Mouse (Mus musculus): ENCODE measurements around the gene Casr.

Gene Casr

DNA sequence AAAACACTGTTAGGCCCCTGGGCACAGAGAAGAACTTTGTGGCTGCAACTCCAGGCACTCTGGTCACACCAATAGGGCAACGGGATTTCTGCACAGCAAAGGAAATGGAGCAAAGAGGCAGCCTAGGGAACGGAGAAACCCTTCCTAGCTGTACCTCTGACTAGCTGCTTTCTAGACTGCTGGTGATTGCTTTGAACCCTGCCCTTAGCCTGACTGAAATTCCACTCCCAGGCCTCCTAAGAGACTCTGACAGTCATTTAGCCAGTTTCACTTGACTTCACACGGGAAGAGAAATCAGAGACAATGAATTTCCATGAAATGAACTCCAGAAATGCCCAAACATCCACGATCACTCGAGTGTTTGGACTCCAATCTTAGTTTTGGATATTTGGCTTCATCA is 38.8 kb downstream of the Casr start:
- DNase-seq (ENCODE audit: low spot score): no peak

DNA sequence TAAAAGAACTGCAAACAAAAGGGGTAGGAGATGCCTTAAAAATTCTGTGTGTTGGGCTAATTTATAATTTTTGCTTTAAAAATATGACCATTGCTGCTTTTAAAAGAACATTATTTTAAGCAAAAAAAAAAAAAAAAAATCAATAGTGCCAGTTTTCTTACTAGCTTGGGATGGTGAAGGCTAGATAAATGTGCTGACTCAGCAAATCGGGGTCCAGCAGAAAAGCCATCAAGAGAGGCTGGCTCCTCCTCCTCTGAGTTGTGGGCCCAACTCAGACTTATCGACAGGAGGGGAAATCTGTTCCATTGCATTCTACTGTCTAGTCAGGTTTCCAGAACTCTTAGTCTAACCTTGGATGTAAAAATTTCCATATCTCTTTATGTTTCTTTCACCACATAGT is 45.6 kb downstream of the Casr start:
- no peak for DNase-seq (ENCODE audit: low spot score)

DNA sequence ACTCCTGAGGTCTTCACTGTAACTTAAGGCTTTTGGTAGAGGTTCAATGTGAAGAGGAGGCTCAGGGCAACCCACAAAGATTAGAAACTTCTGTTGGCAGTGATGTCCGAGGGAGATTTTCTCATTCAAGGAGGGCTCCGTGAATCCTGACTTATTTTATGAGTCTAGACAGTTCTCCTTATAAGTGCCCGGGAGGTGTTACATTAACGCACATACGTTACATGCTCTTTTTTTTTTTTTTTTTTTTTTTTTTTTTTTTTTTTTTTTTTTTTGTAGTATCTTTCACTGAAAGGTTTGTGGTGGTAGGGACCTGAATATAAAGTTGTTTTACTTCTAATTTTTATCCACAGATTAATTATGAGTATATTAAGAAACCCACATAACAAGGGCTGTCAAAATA is 54.6 kb downstream of the Casr start:
- DNase-seq (ENCODE audit: low spot score): no peak

DNA sequence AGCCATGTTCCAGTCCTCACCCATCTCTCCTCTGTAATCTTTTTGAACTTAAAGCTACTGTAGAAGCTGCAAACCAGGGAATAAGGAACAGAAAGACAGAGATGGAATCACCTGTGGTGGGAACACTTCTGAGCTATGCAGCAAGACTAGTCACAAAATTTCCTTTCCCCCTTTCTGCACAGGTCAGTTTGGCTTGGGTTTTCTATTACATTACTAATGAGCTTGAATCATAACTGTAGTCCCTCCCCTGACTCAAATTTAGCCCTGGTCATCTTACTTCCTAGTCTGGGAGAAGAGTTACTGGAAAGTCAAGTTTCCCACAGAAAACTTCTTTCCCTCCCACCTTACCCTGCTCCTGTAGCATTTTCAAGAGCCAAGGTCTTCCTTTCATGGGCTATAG is 55.1 kb downstream of the Casr start:
- no peak for DNase-seq (ENCODE audit: low spot score)

DNA sequence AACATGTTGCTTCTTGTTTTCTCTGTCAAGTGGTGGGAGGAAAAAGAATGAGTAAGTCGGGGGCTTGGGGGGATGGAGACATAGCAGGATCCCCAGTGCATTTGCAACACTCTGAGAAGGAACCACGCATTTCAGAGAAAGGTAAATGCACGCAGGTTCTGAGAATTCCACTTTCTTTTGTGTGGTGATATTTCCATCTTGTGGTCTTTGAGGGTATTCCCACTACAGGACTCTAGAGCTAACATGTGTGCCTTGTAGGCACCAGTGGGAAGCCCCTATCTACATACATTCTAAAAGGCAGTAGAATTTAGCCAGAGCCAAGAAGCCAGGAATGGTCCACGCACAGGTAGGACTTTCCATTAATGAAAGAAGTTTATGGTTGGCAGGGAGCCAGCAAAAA is 56.0 kb downstream of the Casr start:
- DNase-seq (ENCODE audit: low spot score): no peak

DNA sequence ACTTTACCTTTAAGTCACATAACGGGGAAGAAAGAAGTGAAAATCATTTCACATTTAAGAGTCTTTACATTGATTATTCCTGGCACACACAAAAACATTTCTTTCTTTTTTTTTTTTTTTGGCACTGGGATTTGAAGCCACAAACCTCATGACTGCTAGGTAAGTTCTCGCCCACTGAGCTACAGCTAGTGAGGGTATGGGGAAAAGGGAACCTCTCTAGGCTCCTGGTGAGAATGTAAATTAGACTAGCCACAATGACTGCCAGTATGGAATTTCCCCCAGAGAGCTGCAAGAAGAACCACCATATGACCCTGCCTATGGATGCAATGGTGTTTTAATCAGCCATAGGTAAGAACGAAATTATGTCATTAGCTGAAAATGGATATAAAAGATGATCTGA is 56.8 kb downstream of the Casr start:
- no peak for DNase-seq (ENCODE audit: low spot score)

DNA sequence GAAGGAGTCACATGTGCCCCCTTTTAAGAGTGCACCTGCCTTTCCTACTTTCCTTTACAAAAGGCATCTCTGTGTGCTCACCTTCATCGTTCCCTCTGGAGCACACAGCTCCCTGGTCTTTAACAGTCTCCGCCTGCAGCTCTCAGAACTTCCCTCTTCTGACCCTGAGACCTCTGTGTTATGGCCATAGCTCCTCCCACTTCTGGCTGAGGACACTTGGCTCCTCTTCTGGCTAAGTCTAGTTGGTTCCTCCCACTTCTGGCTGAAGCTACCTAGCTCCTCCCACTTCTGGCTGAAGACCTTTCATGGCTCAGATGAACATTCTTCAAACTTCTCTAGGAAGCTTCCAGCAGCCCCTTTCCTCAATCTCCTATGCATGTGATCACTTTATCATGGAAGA is 59.7 kb downstream of the Casr start:
- no peak for DNase-seq (ENCODE audit: low spot score)

DNA sequence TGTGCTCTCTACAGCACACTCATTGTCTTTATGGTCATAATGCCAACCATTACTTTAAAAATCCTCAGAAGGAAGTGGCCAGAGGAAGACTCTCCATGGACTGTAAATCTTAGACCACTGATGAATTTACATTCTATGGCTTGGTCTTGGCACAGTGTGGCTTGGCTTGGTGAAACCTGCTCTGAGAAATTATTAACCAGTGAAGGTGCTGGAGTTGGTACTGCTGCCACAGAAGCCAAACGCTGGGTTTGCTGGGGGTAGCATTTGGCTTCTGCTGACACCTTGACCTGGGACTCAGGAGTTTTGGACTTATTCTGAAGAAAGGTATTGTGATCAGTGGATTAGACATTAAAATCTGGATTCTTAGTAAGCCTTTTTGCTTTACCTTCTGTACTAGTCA is 69.5 kb downstream of the Casr start:
- no peak for DNase-seq (ENCODE audit: low spot score)

DNA sequence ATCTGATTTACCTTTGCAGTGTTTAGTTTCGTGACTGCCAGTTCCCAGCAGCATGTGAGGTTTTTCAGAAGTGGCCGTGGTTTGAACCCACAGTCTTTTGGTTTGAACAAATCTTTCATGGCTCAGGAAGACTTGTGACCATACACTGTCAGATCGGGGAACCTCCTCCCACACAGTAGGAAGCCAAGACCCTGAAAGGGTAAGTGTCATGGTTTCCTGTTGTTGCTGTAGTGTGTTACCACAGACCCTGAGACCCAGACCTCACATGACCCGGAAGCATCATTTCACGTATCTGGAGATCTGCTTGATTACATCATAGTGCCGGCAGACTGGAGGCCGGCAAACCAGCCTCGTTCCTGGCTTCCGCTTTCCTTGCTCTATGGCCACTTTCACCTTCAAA is 85.1 kb downstream of the Casr start:
- DNase-seq (ENCODE audit: low spot score): no peak

DNA sequence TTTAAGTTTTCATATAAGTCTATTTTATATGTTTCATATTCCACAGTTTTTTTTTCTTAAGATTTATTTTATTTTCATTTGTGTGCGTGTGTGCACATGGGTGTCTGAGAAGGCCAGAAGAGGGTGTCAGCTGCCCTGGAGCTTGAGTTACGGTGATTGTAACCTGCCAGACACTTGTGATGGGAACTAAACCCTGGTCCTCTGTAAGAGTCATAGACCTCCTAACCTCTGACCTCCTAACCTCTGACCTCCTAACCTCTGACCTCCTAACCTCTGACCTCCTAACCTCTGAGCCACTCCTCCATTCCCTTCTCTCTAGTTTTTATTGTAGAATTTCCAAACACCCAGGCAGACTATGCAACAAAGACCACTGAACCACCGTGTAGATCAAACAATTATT is 86.4 kb downstream of the Casr start:
- DNase-seq (ENCODE audit: low spot score): no peak

DNA sequence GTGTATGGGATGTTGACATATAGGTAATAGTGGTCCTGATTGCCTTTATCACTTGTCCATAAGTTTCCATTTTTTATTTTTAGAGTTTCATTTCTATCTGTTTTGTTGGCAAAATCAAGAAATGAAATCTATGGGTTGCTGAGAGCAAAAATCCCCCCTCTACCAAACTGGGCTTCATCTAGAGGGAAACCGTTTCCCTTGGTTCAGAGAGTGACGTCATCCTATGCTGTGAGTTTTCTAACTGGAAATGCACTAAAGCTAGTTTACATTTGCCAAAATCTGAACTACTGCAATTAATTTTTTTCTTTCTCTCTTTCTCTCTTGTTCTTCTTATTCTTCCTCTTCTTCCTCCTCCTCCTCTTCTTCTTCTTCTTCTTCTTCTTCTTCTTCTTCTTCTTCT is 87.1 kb downstream of the Casr start:
- no peak for DNase-seq (ENCODE audit: low spot score)

DNA sequence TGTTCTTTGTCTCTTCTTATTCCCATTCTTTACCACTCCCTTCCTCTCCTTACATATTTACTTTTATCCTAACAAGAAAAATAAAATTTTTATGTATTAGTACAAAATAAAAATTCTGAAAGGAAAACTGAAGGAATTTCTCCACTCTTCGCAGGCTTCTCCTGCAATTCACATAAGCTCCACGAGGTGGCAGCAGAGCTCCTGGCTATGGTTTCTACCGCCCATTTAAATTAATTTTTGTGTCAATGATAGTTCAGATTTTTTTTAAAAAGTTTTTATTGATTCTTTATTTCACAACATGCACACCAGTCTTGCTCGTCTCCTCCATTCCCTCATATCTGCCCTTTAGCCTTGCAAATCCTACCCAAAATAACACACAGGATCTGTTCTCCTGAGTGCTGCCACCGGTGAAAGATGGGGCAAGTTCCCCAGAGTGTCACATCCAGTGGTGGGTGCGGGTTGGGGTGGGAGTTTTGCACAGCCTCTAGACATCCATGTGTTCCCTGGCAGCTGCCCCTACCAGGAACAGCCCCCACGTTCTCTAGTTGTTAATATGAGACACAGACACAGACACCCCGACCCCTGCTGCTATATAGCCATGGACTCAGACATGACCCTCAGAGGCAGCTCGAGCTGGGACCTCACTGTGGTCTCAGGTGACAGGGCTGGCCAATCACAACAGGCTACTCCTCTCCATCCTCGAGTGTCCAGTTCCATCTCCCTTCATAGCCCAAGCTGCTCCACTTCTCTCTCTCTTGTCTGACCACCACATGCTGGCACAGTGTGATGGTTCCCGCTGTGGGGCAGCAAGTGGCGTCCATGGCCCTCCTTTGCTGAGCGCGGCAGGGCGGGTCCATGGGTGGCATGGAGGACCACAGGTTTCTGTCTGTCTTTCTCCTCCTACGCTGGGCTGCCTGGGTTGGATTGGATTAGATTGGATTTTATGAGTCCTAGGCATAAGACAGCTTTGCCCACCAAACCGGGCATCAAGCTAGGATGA is 88.4 kb downstream of the Casr start:
- peak; percentile 46 for DNase-seq (ENCODE audit: low spot score)

DNA sequence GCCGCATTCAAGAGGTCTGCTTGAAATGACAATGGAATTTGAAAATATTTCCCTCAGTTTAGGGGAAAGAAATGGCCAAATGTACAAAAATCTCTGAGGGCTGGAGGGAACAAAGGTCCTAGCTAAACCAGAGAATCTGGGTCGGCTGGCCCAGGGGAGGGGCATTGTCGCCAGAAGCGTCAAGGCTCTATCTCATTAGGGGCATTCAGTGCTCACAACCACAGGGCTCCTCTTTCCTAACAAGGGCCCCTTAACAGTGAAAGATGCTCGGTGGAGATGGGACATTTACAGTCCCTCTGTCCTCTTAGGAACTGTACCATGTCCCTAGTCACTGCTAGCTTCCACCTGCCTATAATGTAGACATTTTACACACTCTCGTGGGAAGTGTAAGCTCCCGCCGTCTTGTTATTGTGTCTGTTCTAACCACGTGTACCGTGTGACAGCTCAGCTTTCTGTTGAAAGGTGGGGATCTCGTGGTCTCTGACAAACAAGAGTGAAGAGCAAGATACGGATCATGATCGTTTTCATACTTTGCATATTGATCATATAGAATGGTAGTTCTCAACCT is 90.8 kb downstream of the Casr start:
- no peak for DNase-seq (ENCODE audit: low spot score)

DNA sequence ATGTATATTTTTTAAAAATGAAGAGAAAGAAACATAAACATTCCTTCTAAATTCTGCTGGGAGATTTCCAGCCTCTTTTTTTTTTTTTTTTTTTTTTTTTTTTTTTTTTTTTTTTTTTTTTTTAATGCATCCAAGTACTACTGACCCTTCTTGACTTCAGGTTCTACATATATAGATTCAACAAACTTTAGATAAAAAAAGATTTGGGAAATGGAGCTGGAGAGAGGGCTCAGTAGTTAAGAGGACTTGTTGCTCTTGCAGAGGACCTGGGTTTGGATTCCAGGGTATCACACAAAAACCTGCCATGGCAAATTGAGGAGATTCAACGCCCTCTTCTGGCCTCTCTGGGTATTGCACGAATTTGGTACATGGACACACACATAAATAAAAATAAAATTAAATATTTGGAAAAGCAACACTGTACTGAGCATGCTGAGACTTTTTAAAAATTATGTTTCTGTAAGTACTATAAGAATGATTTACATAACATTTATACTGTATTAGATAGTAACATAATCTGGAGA is 91.9 kb downstream of the Casr start:
- peak; percentile 59 for DNase-seq (ENCODE audit: low spot score)

DNA sequence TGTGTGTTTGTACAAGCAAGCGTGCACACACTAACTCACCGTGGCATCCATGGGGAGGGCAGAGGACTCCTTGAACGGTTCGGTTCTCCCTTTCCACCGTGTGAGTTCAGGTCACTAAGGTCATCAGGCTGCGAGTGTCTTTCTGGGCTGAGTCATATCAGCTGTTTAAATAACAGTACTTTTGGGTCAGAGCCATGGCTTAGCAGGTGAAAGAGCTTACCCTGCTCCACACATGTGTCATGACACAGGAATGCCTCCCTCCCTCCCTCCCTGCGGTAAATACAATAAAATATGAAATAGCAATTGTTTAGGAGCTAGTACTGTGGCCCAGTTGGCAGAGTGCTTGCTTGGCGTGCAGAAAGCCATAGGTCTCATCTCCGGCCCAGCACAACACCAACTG is 92.6 kb downstream of the Casr start:
- DNase-seq (ENCODE audit: low spot score): no peak

DNA sequence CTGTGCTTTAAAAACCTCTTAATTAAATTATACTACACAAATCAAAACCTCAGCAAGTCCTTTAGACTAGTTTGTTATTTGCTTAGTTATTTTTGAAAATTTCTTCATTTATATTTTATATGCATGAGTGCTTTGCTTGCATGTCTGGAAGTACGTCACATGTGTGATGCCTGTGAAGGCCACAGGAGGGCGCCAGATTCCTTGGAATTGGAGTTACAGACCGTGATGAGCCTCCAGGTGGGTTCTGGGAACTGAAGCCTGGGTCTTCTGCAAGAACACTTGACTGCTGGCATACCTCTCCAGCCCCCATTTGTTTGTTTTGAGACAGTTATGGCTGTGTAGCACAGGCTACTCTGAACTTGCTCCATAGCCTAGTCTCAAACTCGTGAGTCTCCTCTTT is 93.1 kb downstream of the Casr start:
- DNase-seq (ENCODE audit: low spot score): peak; percentile 33

DNA sequence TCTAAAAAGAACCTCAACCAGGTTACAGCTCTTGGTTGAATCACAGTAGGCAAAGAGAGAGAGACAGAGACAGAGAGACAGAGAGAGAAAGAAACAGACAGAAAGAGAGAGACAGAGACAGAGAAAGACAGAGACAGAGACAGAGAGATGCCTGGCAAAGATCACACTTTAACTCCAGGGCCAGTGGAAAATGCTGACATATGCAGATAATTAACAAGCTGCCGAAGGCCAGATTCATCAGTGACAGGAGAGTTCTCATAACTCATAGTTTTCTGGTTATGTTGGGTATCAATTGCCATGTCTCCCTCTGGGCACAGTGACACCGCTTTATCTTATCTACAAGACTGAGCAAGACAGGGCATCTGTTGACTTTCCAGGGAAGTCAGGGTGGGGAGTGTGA is 94.0 kb downstream of the Casr start:
- no peak for DNase-seq (ENCODE audit: low spot score)

DNA sequence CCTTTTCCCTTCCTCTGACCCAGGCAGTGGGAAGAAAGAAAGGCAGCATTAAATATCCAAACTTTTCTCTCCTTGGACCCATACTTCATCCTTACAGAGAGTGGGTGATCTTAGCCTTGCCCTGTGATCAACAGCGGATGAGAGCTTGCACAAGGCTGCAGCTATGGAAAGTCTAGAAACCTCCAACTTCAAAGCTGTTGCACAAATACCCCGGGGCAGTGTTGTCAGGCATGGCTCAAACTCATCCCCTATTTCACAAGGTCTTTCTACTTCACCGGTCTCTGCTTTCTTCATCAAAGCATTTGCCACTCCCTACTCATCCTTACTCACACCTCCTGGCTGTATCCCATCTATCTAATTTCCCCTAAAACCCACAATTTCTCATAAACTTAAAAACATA is 96.5 kb downstream of the Casr start:
- no peak for DNase-seq (ENCODE audit: low spot score)

DNA sequence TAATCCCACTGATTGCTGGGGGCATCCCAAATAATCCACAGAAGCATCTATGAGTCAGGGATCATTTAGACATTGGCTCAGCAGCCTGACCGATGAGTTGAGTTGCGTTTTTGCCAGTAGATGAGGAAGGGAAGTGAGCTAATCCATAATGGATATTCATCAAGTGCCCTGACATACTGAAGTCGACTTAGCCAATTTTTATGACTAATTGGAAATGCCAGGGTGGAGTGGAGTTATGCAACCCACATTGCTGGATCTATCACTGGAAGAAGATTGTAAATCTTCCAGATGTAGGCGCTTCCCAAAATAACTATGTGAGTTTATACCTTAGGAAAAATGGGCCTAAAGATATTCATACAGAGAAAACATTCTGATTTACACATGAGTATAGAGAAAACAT is 97.9 kb downstream of the Casr start:
- DNase-seq (ENCODE audit: low spot score): no peak

DNA sequence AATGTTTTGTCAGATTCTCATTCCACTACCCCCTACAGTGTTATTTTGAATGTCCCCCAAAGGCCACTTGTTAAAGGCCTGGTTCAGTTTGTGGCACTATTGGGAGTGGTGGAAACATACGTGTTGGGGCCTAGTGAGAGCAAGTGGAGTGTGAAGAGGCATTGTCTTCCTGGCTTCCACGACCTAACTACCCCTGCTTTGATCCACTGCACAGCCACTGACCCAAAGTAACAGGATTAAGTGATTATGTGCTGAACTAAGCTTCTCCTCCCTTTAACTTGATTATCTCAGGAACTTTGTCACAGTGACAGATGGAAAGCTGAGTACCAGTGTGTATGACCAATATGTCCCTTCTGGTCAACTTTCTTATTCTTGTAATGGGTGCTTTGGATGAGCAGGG is 101.5 kb downstream of the Casr start:
- peak; percentile 51 for DNase-seq (ENCODE audit: low spot score)

DNA sequence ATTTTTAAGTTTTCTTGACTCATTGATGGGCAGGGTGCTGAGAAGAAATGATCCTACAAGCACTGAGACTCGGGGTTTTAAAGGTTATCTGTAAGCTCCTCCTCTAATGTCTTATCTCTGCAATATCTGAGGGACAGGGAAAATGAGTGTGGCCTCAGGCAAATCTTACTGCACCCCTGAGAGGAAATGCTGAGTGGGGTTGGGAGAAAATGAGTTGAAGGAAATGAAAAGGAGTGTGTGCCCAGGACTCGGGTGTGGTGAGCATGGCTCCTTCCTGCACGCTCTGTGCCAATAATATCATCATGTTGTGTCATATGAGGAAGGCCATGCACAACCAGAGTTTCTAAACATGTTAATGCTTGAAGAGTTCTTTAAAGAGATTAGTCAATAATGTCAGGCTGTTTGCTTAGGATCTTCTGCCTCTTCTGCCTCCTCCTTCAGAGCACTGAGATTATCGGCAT is 106.6 kb downstream of the Casr start, which contains the start of gene Stfa3:
TSS of gene Stfa3 (minus strand) at position 51 of the 461 bp plus-strand sequence.
- DNase-seq (ENCODE audit: low spot score): no peak
